Mouse (Mus musculus) kidney, adult 2 months (tissue): Measurements from ENCODE around the gene Cxcr2.

Experiments
- CTCF ChIP-seq: fragments of 200-500 bp; conservative IDR thresholded peaks from 2 replicates; pipeline ENCODE4 v1.5.1; 2011; ENCODE audit warnings: low read depth, mild to moderate bottlenecking, control low read depth, low read length, moderate library complexity, mixed read lengths; ENCODE audit not compliant: insufficient read depth, insufficient read length
- POLR2A ChIP-seq: fragments of 200-500 bp; IDR thresholded peaks from one replicate; pipeline ENCODE4 v1.6.1; 2011; ENCODE audit warnings: low read depth, low read length, control low read depth

GRCm38 (mm10) chr1:74178618-74179017 is 24.8 kb downstream of the Cxcr2 start:
- TF ChIP-seq CTCF: no peak
- no peak for TF ChIP-seq POLR2A
